Comparison of ENCODE assay signal across 10 mouse cellular contexts in genomic region chr3:53284471-53285177, GRCm38 (mm10).
A peak's percentile ranks its signal among the peaks of the same experiment; 100 is the strongest.
DNase-seq lines count a peak whose midpoint lies in the region; ATAC-seq and TF ChIP-seq lines count a peak whose summit lies in the region.
"Had no signal": no experiment of that assay in that cellular context is flagged by ENCODE, and none has a peak within 500 bp of the region (broad histone marks: within the 10 kb centered on the region; RNA-seq: fewer than 3 reads in every experiment).

No protein-coding gene starts in this region.

- DNase-seq in lung, adult 18-20 months: no peak
- DNase-seq in kidney, postnatal 0 days (ENCODE audit: low spot score): peak; percentile 94
- peak; percentile 15 for DNase-seq in skeletal muscle tissue, adult 2 months (ENCODE audit: low read depth, low spot score)
- DNase-seq in cerebellum, adult 11-12 months: no peak
- DNase-seq in right cerebral cortex, postnatal 4 days: no peak
- DNase-seq in layer of hippocampus, adult 18-20 months (ENCODE audit: low spot score in 2 of 2): no peak
- DNase-seq: right cerebral cortex, postnatal 14 days had no signal

- H3K4me2 ChIP-seq in lung, embryonic 15.5 days: no peak overlapping the region
- no peak overlapping the region for H3K4me2 ChIP-seq in kidney, postnatal 0 days (ENCODE audit: low read length)

- H3K36me3 ChIP-seq in lung, embryonic 15.5 days: no peaks in the 10 kb centered on the region
- no peaks in the 10 kb centered on the region for H3K36me3 ChIP-seq in kidney, postnatal 0 days (ENCODE audit: insufficient read depth, low read length)

- TF ChIP-seq CTCF in kidney, postnatal 0 days (IDR thresholded peaks at IDR 0.05; ENCODE audit: low read depth): no peak

- WGBS in lung, embryonic 15.5 days: 63% methylated on average over 13 of the region's 13 CpGs
- WGBS in kidney, postnatal 0 days: 51% methylated on average over 13 of the region's 13 CpGs

- no peak; the same call in 1 of the 2 replicates for ATAC-seq in lung, embryonic 15.5 days (ENCODE audit: borderline replicate concordance, extremely low read depth, low FRiP score, low TSS enrichment)
- ATAC-seq in granulocyte monocyte progenitor cell, adult 5-6 weeks (replicated peaks; ENCODE audit: poor library complexity, severe bottlenecking): peak; percentile 25; the same call in 1 of the 2 replicates
- ATAC-seq in kidney, postnatal 0 days (replicated peaks; ENCODE audit: low FRiP score, low read depth): peak; percentile 81
- ATAC-seq: inflammation-experienced regulatory T-cells, adult 6 months had no signal

- H3K4me1 ChIP-seq in lung, embryonic 15.5 days: peaks cover 10% of the 10 kb centered on the region; the same call in 1 of the 2 replicates
- no peaks in the 10 kb centered on the region for H3K4me1 ChIP-seq in kidney, postnatal 0 days (replicated peaks; ENCODE audit: insufficient read depth, low read length)

- H3K9me3 ChIP-seq in lung, embryonic 15.5 days: no peaks in the 10 kb centered on the region
- no peaks in the 10 kb centered on the region for H3K9me3 ChIP-seq in kidney, postnatal 0 days (replicated peaks; ENCODE audit: low read length)

- peak overlapping the region; percentile 19; the same call in 1 of the 2 replicates for H3K27ac ChIP-seq in lung, embryonic 15.5 days
- peak overlapping the region; percentile 51; the same call in 1 of the 2 replicates for H3K27ac ChIP-seq in kidney, postnatal 0 days

- no peaks in the 10 kb centered on the region for H3K27me3 ChIP-seq in lung, embryonic 15.5 days
- no peaks in the 10 kb centered on the region for H3K27me3 ChIP-seq in kidney, postnatal 0 days (ENCODE audit: insufficient read depth, low read length)

- H3K4me3 ChIP-seq in lung, embryonic 15.5 days: no peak overlapping the region
- H3K4me3 ChIP-seq in kidney, postnatal 0 days (replicated peaks; ENCODE audit: low read depth, low read length): no peak overlapping the region

- H3K9ac ChIP-seq in lung, embryonic 15.5 days: no peak overlapping the region
- no peak overlapping the region for H3K9ac ChIP-seq in kidney, postnatal 0 days (ENCODE audit: low read depth, low read length)

Comparison
In these comparisons a context has a peak if more than half of its experiments do, and no peak if none do; other contexts are left out.
1. DNase-seq: peak in kidney, postnatal 0 days (single experiment) and skeletal muscle tissue, adult 2 months (single experiment); none in lung, adult 18-20 months (0 of 2), cerebellum, adult 11-12 months (single experiment), right cerebral cortex, postnatal 4 days (single experiment) and layer of hippocampus, adult 18-20 months (0 of 2).